Mouse (Mus musculus) granulocyte monocyte progenitor cell, adult 5-6 weeks (primary cell): ENCODE data around the gene Tbl1xr1. TPM values are rescaled to one million over a fixed set of nuclear protein-coding genes. Genes with fewer than 3 reads are reported as not detected.
A peak's percentile ranks its signal among the peaks of the same experiment; 100 is the strongest.

ENCODE experiments used
- ATAC-seq: replicated peaks from 2 replicates; pipeline ENCODE4 v1.8.0; 2016; ENCODE audit warnings: mild to moderate bottlenecking, moderate TSS enrichment, inconsistent platforms; ENCODE audit not compliant: poor library complexity, severe bottlenecking
- total RNA-seq, 2 experiments: library from RNA; stranded (forward) in 1 of 2; stranded (reverse) in 1 of 2; fragments of 200-712, 200-1000 nt in 1 of 2; fragments of >200 nt in 1 of 2; fragmentation: Nextera tagmentation in 1 of 2; gene quantifications; 2 replicates each; pipeline ENCODE4 v1.2.3; 2014 to 2017

Gene Tbl1xr1
- total RNA-seq (2014; fragmentation: Nextera tagmentation) (78.0 and 98.0 TPM in 2 replicates), total RNA-seq (2017) (71.4 and 89.8 TPM in 2 replicates)

DNA sequence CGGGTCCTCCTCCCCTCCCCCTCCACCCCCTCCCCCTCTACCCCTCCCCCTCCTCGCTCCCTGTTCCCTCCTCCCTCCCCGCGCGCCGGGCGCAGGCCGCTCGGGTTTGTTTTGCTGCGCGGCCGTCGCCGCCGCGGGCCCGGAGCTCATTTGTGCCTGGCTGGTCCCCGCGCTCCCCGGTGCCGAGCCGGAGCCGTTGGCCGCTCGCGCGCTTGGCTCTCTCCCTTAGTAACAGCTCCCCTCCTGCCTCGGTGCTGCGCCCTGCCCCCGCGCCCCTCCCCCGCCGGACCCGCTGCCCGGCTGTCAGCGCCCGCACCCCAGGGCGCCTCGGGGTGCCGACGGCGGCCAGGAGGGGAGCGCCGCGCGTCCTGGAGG is at the start of gene Tbl1xr1:
Gene Tbl1xr1 (plus strand): TSS at position 92 of the 375 bp plus-strand sequence.
- ATAC-seq, result peak; percentile 40

DNA sequence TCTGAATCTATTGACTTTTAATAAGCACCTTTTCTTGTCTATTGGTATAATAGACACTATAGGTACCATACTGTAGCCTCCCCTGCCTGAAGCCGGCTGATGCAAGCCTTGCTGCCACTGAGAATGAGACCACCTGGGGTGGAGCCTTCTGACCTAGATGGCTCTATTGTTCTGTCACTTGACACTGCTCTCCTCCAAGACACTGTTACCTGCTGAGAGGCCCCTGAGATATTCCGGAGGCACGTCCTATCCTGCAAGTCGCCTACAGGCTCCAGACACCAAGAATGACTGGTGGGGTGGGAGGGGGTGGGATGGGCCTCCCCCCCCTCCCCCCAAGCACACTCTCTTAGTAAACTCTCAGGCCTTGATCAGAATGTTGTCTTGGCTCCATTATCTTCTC is 38.4 kb upstream of the Tbl1xr1 start:
- ATAC-seq, result no peak

GRCm38 (mm10) chr3:22039036-22039795 is 37.2 kb upstream of the Tbl1xr1 start:
- ATAC-seq, result no peak

- ATAC-seq, result no peak
Observed at GRCm38 (mm10) chr3:22040627-22041026, 35.8 kb upstream of the Tbl1xr1 start.

GRCm38 (mm10) chr3:22047203-22047602 is 29.2 kb upstream of the Tbl1xr1 start:
- no peak for ATAC-seq

DNA sequence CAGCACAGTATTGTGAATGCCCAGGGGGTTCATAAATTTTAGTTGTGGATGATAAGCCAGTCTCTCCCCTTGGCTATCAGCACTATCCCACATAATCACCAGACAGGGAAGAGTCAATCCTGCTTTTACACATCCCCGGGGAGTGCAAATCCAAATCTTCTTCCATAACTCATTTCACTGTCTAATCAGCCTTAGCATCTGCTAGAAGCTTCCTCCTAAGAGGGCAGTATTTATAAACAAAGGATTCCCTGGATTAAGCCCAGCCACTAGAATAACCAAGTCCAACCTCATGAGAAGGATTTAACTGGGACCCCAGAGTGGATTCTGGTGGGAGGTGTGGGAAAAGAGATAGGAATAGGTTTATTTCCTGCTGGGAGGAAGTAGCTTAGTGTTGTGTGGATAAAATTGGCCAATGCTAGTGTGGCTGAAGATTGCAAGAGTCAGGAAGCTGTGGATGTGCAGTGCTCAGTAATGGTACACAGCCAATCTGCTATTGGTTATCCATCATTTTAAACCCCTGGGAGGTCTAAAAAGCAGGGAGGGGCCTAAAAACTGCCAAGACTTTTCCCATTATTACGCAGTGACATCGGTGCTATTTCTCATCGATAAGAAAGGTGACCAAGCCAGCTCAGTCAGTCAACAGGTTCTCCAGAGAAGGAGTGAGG is 19.7 kb upstream of the Tbl1xr1 start:
- ATAC-seq, result no peak

- peak; percentile 66 for ATAC-seq
Observed at GRCm38 (mm10) chr3:22058206-22058804, 18.1 kb upstream of the Tbl1xr1 start.

DNA sequence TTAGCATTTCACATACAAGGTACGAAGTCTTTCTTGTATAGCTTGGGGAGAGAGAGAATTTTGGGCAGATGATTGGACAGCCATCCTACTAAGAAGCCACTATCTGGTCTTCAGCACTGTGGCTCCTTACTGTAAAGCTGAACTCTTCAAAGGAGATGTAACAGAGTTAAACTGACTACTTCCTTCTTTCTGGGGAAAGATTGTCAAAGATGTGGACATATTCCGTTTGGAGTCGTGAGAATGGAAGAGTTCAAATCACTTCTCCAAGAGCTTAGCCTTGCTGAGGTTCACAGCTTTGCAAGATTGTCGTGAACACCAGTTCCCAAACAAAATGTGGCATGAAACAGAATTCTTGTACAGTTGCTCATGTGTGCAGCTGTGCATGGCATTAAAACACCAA is 15.3 kb upstream of the Tbl1xr1 start:
- peak; percentile 69 for ATAC-seq

GRCm38 (mm10) chr3:22068621-22069020 is 7.8 kb upstream of the Tbl1xr1 start:
- ATAC-seq, result no peak

GRCm38 (mm10) chr3:22073916-22074315 is 2.5 kb upstream of the Tbl1xr1 start:
- ATAC-seq, result no peak

GRCm38 (mm10) chr3:22074591-22075294 is 1.7 kb upstream of the Tbl1xr1 start:
- peak; percentile 26 for ATAC-seq

DNA sequence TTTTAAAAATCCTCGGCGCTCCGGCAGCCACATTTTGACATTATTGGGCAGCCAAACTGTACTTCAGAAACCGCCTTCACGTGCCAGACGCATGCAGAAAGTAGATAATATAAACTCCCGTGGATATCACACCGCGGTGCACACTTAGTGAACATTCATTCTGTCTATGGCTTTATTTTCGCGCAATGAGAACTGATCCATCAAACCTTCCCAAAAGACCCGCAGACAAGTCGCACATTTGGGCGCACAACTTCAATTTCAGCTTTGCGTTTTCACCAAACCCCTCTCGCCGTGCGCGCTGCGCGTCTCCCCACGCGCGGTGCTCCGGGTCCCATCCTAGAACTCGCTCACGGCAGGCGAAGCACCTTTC is 950 bp upstream of the Tbl1xr1 start:
- ATAC-seq, result no peak

GRCm38 (mm10) chr3:22075887-22076560 is 428 bp upstream of the Tbl1xr1 start:
- ATAC-seq, result peak; percentile 52

- peak; percentile 45 for ATAC-seq
Observed at GRCm38 (mm10) chr3:22076936-22077656, 644 bp downstream of the Tbl1xr1 start.

DNA sequence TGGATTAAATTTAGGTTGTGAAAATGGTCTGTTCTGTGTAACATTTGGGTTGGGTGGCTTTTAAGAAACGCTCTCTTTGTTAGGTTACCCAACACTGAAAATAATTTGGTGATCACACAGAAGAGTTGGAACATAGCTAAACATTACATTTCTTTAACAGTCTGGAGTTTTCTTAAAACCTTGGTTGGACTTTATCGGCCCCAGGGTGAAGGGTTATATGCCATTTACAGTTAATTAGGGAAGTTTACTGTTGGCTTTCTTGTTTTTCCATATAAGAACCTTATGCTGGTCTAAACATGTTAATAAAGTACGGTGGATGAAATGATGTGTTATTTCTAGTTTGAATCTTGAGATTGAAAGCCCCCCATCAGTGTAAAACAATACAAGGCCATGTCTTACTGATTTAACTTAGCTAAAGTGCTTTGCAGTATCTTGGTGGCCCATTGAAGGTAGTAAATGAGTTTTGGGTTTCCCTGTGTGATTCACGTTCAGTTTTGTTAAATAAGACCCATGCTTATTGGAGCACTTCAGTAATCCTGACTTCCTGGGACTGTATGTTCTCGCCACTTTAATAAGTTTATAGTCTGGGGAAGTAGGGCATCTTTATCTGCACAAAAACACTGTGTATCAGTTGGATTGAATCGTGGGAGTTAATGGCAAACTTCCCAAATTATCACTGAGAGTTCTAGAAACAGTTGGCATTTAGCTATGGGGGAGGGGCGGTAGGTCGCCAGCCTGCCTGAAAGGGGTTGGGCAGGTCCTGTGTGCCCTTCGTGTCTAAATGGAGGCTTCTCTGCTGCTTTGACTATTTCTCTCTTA is 1.4 kb downstream of the Tbl1xr1 start:
- no peak for ATAC-seq

DNA sequence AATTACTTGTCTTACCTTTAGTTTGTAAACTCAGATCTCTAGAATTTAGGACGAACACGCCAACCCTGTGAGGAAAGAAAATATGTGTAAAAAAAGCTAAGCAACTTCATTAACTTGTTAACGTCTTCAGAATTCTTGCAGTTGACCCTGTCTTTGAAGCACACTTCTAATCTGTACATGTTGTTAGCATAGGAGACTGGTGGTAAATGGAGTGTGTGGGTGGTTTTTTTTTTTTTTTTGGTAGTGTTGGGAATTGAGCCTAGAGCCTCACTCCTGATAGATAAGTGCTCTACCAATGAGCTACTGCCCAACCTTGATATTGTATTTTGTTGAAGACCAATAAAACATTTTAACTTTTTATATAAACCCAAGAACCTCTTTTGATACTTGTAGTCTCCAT is 2.1 kb downstream of the Tbl1xr1 start:
- ATAC-seq, result no peak

DNA sequence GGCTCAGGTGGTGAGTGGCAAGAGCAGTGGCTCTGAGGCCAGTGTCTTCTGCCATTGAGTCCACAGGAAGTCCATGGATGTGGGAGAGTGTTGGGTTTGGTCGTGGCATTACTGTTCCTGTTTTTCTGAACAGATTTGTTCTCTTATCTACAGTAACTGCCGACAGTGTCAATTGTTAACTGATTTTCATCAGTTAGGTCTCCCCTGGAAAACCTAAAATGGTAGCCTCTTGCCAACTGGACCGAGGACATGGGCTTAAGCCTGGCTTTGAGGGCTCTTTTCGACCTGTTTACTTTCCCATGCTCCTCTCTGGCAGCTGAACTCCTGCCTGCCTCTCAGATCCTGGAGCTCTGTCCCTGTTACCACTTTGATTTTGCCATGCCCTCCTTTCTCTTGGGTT is 5.4 kb downstream of the Tbl1xr1 start:
- ATAC-seq, result peak; percentile 41

DNA sequence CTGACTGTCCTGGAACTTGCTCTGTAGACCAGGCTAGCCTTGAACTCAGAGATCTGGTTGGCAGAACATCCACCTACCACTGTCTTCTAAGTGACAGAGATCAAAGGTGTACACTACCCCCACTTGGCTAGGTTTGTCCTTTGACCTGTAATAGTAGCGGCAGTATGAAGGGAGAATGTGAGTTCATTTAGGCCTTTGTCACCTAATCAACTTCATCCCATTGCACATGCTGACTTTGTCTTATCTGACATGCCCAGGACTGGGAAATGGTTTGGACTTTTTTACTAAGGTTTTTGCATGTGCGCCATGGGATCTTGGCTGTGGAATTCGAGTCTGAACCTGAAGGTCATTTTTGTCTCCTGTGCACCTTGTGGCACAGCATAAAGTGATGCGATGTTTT is 6.4 kb downstream of the Tbl1xr1 start:
- no peak for ATAC-seq
